Mouse (Mus musculus) ES-Bruce4 (cell line): Measurements from ENCODE around the gene Sgms1. TPM values are rescaled to one million over a fixed set of nuclear protein-coding genes. Genes with fewer than 3 reads are reported as not detected.

Experiments
- H3K27ac ChIP-seq: 2 replicates; pipeline ENCODE4 v1.5.1; 2012; ENCODE audit warnings: low read length, inconsistent platforms; ENCODE audit not compliant: insufficient read depth
- H3K27me3 ChIP-seq: 2 replicates; pipeline ENCODE4 v1.6.1; 2012; ENCODE audit warnings: mild to moderate bottlenecking, low read length, inconsistent platforms; ENCODE audit not compliant: control insufficient read depth, poor library complexity, insufficient read depth, severe bottlenecking
- H3K36me3 ChIP-seq: 2 replicates; pipeline ENCODE4 v1.6.1; 2012; ENCODE audit warnings: inconsistent platforms, mild to moderate bottlenecking, low read length, moderate library complexity; ENCODE audit not compliant: control insufficient read depth, poor library complexity, insufficient read depth, severe bottlenecking
- H3K4me1 ChIP-seq: one replicate; pipeline ENCODE4 v1.8.1; 2011; ENCODE audit warnings: low read length; ENCODE audit not compliant: control insufficient read depth, insufficient read depth
- H3K4me3 ChIP-seq: 2 replicates; pipeline ENCODE4 v1.5.1; 2011; ENCODE audit warnings: low read depth, mild to moderate bottlenecking, low read length
- H3K9ac ChIP-seq: 2 replicates; pipeline ENCODE4 v1.6.1; 2012; ENCODE audit warnings: low read depth, mild to moderate bottlenecking, inconsistent platforms; ENCODE audit not compliant: poor library complexity, severe bottlenecking
- H3K9me3 ChIP-seq: replicated peaks from 2 replicates; pipeline ENCODE4 v1.6.1; 2012; ENCODE audit warnings: mild to moderate bottlenecking, low read length, inconsistent platforms; ENCODE audit not compliant: control insufficient read depth, poor library complexity, insufficient read depth, severe bottlenecking
- CTCF ChIP-seq: IDR thresholded peaks from one replicate; pipeline ENCODE4 v1.8.1; 2011; ENCODE audit warnings: low read depth, low read length
- EP300 ChIP-seq: IDR thresholded peaks from 2 replicates; pipeline ENCODE4 v1.6.1; 2011; ENCODE audit warnings: low read depth, low read length; ENCODE audit not compliant: insufficient read depth
- POLR2A ChIP-seq: IDR thresholded peaks from one replicate; pipeline ENCODE4 v1.8.1; 2011; ENCODE audit warnings: low read length; ENCODE audit not compliant: insufficient read depth
- polyA plus RNA-seq: library from polyadenylated mRNA; stranded (reverse); fragments of >200 nt; gene quantifications from 2 replicates; pipeline ENCODE4 v1.2.4, GENCODE M21; 2011; ENCODE audit warnings: low read depth; ENCODE audit not compliant: missing spikeins, insufficient read depth, insufficient read length

The Sgms1 gene
- polyA plus RNA-seq, 1 experiment, result 69.7 TPM

- no peak overlapping the region for H3K27ac ChIP-seq
- no peaks in the 10 kb centered on the region for H3K4me1 ChIP-seq
- H3K9me3 ChIP-seq, result no peaks in the 10 kb centered on the region
- no peaks in the 10 kb centered on the region for H3K27me3 ChIP-seq
- H3K36me3 ChIP-seq, result no peaks in the 10 kb centered on the region; the same call in 1 of the 2 replicates
- no peak for TF ChIP-seq EP300
- peak; percentile 52 for TF ChIP-seq CTCF
- TF ChIP-seq POLR2A, result no peak
- no peak overlapping the region for H3K9ac ChIP-seq
- no peak overlapping the region for H3K4me3 ChIP-seq
Measured at GRCm38 (mm10) chr19:32169634-32170540, 219.6 kb downstream of the Sgms1 start.

DNA sequence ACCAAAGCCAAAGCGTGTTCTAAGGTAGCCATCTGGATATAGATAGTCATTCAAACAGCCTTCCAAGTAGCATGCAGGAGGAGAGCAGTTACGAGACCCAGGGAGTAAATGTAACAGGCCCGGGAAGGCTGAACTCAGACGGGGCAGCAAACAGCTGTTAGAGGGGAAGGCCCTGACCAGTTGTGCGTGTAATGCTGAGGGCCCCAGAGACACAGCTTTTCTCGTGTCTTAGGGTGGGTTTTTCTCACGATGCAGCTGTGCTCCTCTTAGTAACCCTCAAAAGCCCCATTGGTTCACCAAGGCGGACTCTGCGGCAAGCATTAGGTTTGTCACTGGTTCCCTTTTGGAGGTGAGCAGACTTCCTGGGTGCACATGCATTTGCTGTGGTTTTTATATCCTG, 221.5 kb downstream of the Sgms1 start:
- Histone ChIP-seq H3K27ac (no peak overlapping the region), H3K36me3 (no peaks in the 10 kb centered on the region; the same call in 1 of the 2 replicates), H3K4me3 (no peak overlapping the region), H3K4me1 (no peaks in the 10 kb centered on the region), H3K27me3 (no peaks in the 10 kb centered on the region), H3K9ac (no peak overlapping the region), H3K9me3 (no peaks in the 10 kb centered on the region)
- TF ChIP-seq EP300 (no peak), POLR2A (no peak), CTCF (no peak)

- Histone ChIP-seq H3K27ac (no peak overlapping the region), H3K4me3 (no peak overlapping the region), H3K9me3 (no peaks in the 10 kb centered on the region), H3K4me1 (no peaks in the 10 kb centered on the region), H3K36me3 (no peaks in the 10 kb centered on the region; the same call in 1 of the 2 replicates), H3K27me3 (no peaks in the 10 kb centered on the region), H3K9ac (no peak overlapping the region)
- TF ChIP-seq EP300, result no peak
- TF ChIP-seq CTCF, result no peak
- no peak for TF ChIP-seq POLR2A
Measured at GRCm38 (mm10) chr19:32166823-32167605, 222.5 kb downstream of the Sgms1 start.

DNA sequence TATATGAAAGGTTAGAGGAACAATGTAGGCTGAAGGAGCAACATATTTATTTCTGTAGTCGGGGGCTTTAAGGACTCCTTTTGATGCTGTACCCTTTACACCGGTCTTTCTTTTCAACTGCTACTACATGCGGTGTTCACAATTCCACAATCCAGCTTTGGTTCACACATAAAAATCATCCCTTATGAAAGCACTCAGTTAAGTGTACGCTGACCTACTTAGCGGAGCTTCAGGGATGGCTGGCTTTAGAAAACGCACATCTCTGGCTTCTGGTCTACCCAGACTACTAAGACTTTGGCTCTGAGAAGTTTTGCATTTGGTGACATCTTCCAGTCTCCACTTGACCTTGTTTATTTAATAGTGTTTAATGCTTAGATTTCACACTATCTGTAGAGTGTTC, 223.8 kb downstream of the Sgms1 start:
- Histone ChIP-seq H3K4me3 (no peak overlapping the region), H3K9me3 (no peaks in the 10 kb centered on the region), H3K4me1 (no peaks in the 10 kb centered on the region), H3K9ac (no peak overlapping the region), H3K27me3 (no peaks in the 10 kb centered on the region), H3K36me3 (no peaks in the 10 kb centered on the region; the same call in 1 of the 2 replicates), H3K27ac (no peak overlapping the region)
- TF ChIP-seq CTCF (no peak), POLR2A (no peak), EP300 (no peak)

- peaks cover 8% of the 10 kb centered on the region for H3K36me3 ChIP-seq
- no peak overlapping the region for H3K9ac ChIP-seq
- H3K4me3 ChIP-seq, result no peak overlapping the region
- H3K27ac ChIP-seq, result no peak overlapping the region
- no peak for TF ChIP-seq POLR2A
- TF ChIP-seq EP300, result no peak
- no peak for TF ChIP-seq CTCF
- no peaks in the 10 kb centered on the region for H3K9me3 ChIP-seq
- no peaks in the 10 kb centered on the region for H3K4me1 ChIP-seq
- no peaks in the 10 kb centered on the region for H3K27me3 ChIP-seq
Measured at GRCm38 (mm10) chr19:32164128-32164527, 225.4 kb downstream of the Sgms1 start.
